Mouse (Mus musculus): ENCODE measurements around the gene Rptor.

GRCm38 (mm10) chr11:119754459-119754858 is 151.8 kb downstream of the Rptor start:
- TF ChIP-seq POLR2A (IDR thresholded peaks at IDR 0.05; ENCODE audit: extremely low read depth, insufficient read depth, low read length) = no peak
- no peak for TF ChIP-seq CTCF (IDR thresholded peaks at IDR 0.05; ENCODE audit: extremely low read depth, insufficient read depth, low read length)
